Mouse (Mus musculus): ENCODE results near the gene Ovca2. TPM values are rescaled to one million over a fixed set of nuclear protein-coding genes. Genes with fewer than 3 reads are reported as not detected.

Ovca2 gene
- total RNA-seq, 2 experiments from 2014 or later = 4.7 to 5.1 TPM

DNA sequence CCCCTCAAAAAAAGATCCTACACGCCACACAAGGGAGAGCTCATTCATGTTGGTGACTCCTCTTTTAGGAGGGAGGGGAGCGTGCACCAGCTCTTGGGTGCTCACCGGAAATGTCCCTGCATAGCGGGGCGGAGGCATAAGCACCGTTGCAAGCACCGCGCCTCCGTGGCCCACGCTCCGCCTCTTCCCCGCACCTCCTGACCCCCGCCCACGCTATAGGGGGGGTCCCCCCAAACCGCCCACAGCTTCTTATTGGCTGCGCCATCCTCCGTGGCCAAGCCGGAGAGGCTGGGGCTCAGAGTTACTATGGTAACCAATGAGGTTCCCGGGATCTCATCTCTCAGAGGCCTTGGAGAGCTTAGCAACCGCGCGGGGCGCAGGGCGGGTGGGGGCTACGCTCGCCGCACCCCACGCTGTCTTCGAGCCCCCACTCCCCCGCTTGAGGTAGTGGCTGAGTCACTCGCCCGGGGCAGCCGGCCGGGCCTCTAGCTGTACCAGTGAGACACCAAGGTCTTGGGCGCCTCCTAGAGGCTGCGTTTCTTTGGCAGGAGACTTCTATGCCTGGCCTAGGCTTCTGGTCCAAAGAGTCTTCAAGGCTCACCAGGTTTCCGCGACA lies 8.4 kb downstream of the Ovca2 start:
- peak; percentile 94 for DNase-seq

DNA sequence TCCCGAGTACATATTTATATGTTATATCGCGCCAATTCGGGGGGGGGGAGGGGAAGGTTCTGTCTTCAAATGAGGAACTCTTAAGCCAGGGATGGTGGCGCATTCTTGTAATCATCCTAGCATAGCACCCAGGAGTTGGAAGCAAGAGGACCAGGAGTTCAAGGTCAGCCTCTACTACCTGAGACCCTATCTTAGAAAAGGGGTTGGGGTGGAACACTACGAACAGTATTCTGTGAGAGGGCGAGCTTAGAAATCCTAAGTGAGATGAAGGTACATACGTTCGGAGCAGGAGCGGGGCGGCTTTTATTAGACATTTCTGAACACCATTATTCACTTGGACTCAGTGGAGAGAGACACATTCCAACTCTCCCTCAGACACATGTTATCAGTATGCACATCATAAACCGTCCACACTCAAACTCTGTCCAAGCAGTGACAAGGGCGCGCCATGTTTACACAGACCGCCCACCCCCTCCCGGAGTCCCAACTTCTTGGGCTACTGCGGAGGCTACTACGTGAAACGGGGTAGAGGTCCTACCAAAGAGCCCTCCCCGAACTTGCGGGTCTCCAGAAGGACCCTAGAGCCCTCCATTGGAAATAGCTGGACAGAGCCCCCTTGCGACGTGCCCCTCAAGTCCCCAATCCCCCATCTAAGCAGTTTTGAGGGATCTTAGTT lies 9.1 kb downstream of the Ovca2 start, which contains the start of gene Hic1:
Hic1 (minus strand) TSS at position 115 of the 676 bp plus-strand sequence.
- no peak for DNase-seq

- DNase-seq = peak; percentile 92
Measured at GRCm38 (mm10) chr11:75168590-75169361, 9.9 kb downstream of the Ovca2 start.

GRCm38 (mm10) chr11:75167643-75168589 lies 10.7 kb downstream of the Ovca2 start:
- DNase-seq = peak; percentile 57

DNA sequence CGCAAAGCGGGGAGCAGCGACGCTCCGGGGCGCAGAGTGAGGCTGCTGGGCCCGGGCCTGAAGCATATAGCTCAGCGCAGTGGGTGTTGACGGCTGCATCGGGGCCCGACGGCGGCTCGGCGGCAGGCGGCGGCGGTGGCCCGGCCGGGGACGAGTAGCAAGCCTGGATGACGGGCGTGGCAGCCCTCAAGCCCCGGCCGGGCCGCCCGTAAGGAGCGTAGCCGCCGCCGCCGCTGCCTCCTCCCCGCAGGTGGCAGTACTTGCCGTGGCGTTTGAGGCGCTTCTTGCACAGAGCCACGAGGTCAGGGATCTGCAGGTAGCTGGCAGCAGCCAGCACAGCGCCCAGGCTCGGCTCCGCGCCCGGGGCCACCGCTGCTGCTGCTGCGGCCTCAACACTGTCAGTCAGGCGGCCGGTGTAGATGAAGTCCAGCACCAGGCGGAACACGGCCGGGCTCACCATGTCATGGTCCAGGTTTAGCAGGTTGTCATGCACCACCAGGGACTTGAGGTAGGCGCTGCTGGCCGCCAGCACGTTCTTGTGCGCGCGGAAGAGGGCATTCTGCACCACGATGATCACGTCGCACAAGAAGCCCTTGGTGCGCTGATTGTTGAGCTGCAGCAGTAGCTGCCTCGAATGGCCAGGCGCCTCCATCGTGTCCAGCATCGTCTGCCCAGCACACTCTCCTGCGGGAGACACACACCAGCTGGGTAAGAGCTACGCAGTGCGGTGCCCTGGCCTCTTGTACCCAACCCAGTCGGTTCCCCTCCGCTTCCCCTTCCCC lies 11.6 kb downstream of the Ovca2 start:
- peak; percentile 50 for DNase-seq

DNA sequence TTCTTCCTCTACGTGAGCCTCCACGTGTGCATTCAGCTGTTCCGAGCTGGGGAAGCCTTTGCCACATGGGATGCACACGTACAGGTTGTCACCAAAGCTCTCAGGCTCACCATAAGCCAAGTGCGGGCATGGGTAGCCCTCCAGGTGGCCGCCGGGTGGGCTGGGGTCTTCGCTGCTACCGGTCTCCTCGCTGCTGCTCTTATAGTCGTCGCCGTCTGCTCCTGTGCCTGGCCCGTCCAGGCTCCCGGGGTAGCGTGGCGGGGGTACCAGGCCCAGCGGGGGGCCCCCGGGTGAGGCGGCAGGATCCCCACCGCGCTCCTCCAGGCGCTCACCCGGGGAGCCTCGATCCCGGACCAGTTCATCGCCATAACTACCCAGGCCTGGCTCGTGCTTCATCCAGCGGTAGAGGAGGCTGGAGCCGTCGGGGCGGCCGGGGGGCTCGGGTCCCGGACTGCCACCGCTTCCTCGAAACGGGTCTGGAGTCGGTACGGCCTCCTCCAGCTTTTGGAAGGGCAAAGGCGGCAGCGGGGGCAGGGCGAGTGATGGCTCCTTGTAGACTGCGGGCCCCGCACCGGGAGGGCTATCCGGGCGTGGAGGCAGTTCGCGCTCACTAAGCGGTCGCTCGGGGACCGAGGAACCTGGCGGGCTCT lies 12.3 kb downstream of the Ovca2 start:
- peak; percentile 45 for DNase-seq

GRCm38 (mm10) chr11:75165441-75166192 lies 13.0 kb downstream of the Ovca2 start:
- peak; percentile 84 for DNase-seq

GRCm38 (mm10) chr11:75164750-75165149 lies 13.9 kb downstream of the Ovca2 start:
- DNase-seq = peak; percentile 26

GRCm38 (mm10) chr11:75164051-75164450 lies 14.6 kb downstream of the Ovca2 start:
- peak; percentile 4 for DNase-seq

GRCm38 (mm10) chr11:75163379-75163778 lies 15.3 kb downstream of the Ovca2 start:
- peak; percentile 4 for DNase-seq

DNA sequence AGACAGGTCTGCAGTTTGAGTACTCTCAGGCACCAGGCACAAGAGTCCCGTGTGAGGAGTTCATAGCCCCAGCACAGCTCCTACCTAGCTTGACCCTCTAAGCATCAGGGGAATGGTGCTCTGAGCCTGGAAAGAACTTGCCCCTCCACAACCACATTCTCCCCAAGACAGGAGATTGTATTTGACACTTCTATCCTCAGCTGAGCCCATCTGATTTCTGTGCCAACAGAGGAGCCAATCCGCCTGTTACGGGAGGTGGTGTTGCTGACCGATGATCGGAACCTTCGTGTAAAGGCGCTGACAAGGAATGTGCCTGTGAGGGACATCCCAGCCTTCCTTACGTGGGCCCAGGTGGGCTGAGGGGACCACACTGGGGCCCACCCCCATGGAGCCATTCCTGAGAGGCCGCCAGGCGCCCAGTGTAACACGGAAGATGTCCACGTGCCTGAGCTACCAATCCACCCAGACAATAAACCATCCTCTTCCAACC lies 16.0 kb downstream of the Ovca2 start:
- DNase-seq = peak; percentile 17

- DNase-seq = peak; percentile 27
Measured at GRCm38 (mm10) chr11:75161417-75162008, 17.1 kb downstream of the Ovca2 start.

GRCm38 (mm10) chr11:75160954-75161353 lies 17.7 kb downstream of the Ovca2 start:
- DNase-seq = no peak

- DNase-seq = peak; percentile 67
Measured at GRCm38 (mm10) chr11:75159564-75159963, 19.1 kb downstream of the Ovca2 start.

DNA sequence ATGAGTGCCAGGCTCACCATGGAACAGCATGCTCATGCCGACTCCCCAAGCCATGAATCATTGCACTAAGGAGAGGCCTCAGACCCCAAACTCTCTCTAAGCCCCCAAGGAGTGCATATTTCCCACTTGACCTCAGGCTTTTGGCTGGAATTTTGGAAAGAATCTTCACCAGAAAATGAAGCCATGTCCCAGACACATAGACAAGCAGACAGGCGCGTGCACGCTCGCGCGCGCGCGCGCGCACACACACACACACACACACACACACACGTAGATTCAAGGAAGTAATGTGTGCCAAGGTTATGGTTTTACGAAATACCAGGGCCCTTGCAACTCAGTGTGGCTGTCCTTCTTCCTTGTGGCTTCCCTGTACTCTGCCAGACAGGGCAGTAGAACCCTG lies 20.2 kb downstream of the Ovca2 start:
- DNase-seq = peak; percentile 15

DNA sequence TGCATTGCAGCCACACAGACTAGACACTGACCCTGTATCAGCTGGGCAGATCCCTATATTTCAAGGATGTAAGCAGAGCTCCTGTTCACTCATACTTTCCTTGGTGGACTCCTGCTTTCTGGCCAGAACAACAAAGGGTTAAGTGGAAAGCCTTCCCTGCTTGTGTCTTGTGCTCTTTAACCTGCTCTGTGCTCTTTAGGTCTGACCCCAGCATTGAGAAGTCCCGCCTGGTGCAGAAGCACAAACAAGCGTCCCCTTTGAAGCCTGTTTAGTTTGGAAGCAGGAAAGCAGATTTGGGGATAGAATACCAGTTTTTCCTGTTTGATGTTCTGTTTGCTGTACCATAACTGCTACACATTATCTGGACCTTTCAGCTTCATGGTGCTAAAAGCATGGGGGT lies 20.7 kb downstream of the Ovca2 start:
- no peak for DNase-seq

DNA sequence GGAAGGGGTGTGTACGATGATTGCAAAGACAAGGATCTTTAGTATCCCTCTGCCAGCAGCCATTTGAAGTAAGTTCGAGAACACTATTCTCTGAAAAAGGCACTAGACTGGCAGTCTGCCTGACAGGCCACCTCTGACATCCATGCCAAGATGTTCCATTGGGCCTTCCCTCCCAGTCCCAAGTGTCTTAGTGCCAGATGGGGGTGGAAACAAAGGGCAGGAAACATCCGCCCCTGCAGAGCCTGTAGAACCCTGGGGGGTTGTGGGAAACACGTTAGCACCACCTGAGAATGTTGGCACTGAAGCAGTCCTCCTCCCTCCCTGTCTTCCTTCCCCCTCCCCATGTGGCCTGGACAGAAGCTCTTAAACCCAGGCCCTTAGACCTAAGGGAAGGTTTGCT lies 21.6 kb downstream of the Ovca2 start:
- no peak for DNase-seq

DNA sequence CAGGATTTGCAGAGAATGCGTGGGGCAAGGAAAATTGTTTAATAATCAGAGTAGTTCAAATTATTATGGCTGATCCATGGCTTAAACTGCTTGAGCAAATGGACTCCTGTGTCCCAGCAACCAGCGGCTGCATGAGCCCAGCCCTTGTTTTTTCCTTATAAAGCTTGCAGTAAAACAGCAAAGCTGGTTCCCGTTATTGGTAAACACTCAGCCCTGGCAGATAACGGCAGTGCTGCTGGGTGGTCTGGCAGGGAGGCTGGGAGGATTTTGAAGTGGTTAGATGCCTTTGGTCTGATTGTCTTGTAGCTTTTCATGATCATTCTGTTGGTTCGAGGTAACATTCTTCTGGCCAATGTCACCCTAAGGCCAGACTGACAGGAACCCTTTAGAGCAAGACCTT lies 22.2 kb downstream of the Ovca2 start:
- no peak for DNase-seq

- no peak for DNase-seq
Measured at GRCm38 (mm10) chr11:75155985-75156384, 22.6 kb downstream of the Ovca2 start.

Measured in gastrocnemius, postnatal 10 days (tissue).